Mouse (Mus musculus): Measurements from ENCODE around the gene Pigc.

- TF ChIP-seq EP300 (IDR thresholded peaks at IDR 0.05; ENCODE audit: low read depth) (no peak), CTCF (IDR thresholded peaks at IDR 0.05; ENCODE audit: low read depth) (no peak)
These were observed 42.7 kb downstream of the Pigc start for GRCm38 (mm10) chr1:162011523-162012245.
